Mouse (Mus musculus): ENCODE data around the gene Ttll13. TPM values are rescaled to one million over a fixed set of nuclear protein-coding genes. Genes with fewer than 3 reads are reported as not detected.
A peak's percentile ranks its signal among the peaks of the same experiment; 100 is the strongest.

Gene Ttll13
- polyA plus RNA-seq, 1 experiment from 2014 or later: 0.61 TPM

DNA sequence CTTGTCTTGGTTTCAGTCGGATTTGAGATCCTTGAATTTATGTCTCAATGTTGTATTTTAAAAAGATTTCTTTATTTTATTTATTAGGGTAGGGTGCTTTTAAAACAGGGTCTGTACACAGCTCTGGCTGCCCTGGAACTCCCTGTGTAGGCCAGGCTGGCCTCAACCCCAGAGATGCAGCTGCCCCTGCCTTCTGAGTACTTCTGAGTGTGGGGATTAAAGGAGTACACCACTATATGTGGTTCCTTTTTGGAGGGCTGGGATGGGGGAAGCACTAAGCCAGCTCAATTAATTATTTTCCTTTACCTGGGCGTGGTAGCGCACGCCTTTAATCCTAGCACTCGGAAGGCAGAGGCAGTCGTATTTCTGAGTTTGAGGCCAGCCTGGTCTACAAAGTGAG is 50.3 kb downstream of the Ttll13 start:
- H3K4me1 ChIP-seq: peaks cover 70% of the 10 kb centered on the region
- no peaks in the 10 kb centered on the region for H3K9me3 ChIP-seq (replicated peaks)
- no peak overlapping the region for H3K27ac ChIP-seq
- peak overlapping the region; percentile 89 for H3K4me3 ChIP-seq
- H3K27me3 ChIP-seq (replicated peaks): no peaks in the 10 kb centered on the region
- H3K36me3 ChIP-seq: peaks cover 57% of the 10 kb centered on the region
- WGBS (ENCODE audit: insufficient replicate concordance): 83% methylated on average over 6 of the region's 6 CpGs
- no peak for ATAC-seq
- peak overlapping the region; percentile 95 for H3K9ac ChIP-seq
- H3K4me2 ChIP-seq: peak overlapping the region; percentile 71

DNA sequence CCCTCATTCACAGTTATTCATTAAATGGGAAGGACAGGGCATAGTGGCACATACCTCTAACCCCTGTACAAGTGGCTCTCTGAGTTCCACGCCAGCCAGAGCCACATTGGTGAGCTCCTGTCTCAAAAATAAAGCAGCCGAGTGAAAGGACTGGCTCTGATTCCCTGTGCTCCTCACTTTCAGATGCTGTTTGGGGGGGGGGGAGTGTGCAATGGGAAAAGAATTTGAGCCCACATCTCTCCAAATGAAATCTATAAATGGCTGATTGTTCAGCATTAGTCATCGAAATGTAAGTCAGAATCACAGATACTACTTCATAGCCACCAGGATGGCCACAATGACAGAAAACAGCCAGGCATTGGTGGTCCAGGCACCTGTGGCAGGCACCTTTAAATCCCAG is 50.9 kb downstream of the Ttll13 start:
- H3K9me3 ChIP-seq (replicated peaks): no peaks in the 10 kb centered on the region
- H3K27ac ChIP-seq: no peak overlapping the region; the same call in 1 of the 2 replicates
- no peaks in the 10 kb centered on the region for H3K27me3 ChIP-seq (replicated peaks)
- WGBS (ENCODE audit: insufficient replicate concordance): 92% methylated on average over 3 of the region's 3 CpGs
- H3K36me3 ChIP-seq: peaks cover 63% of the 10 kb centered on the region
- H3K9ac ChIP-seq: peak overlapping the region; percentile 95
- peak overlapping the region; percentile 89 for H3K4me3 ChIP-seq
- peak overlapping the region; percentile 71 for H3K4me2 ChIP-seq
- ATAC-seq: no peak
- peaks cover 70% of the 10 kb centered on the region for H3K4me1 ChIP-seq

DNA sequence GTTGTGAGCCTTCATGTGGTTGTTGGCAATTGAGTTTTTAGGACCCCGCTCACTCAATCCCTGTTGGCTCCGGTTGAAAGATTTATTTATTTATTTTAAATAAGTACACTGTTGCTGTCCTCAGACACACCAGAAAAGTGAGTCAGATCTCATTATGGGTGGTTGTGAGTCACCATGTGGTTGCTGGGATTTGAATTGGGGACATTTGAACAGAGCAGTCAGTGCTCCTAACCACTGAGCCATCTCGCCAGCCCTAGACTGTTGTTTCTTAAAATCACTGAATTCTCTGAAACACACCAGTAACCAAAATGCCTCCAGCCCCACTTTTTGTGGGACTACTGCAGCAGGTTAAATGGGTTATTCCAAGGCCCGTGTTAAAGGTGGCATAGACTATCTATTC is 52.6 kb downstream of the Ttll13 start:
- Histone ChIP-seq H3K27ac (no peak overlapping the region), H3K4me3 (no peak overlapping the region), H3K4me1 (peaks cover 52% of the 10 kb centered on the region), H3K27me3 (replicated peaks) (no peaks in the 10 kb centered on the region), H3K9ac (no peak overlapping the region), H3K36me3 (peaks cover 79% of the 10 kb centered on the region), H3K9me3 (replicated peaks) (no peaks in the 10 kb centered on the region), H3K4me2 (peak overlapping the region; percentile 71; the same call in 1 of the 2 replicates)
- no peak for ATAC-seq
- WGBS (ENCODE audit: insufficient replicate concordance): 92% methylated on average over 4 of the region's 4 CpGs

DNA sequence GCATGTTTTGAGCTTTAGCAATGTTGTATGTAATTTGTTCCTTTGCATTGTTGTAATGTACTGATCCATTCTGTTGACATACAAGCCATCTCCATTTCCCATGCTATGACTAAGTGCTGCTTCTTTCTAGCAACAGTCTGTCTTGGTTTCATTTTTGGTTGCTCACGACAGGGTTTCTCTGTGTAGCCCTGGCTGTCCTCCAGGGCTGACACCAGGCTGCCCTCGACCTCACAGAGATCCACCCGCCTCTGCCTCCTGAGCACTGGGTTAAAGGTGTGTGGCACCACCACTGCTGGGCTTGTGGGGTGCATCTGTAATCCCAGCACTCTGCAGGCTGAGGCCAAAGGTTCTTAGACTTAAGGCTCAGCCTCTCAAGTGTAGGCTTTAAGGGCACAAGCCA is 53.4 kb downstream of the Ttll13 start:
- WGBS (ENCODE audit: insufficient replicate concordance): 88% methylated on average over 3 of the region's 3 CpGs
- H3K4me1 ChIP-seq: peaks cover 51% of the 10 kb centered on the region
- peaks cover 88% of the 10 kb centered on the region for H3K36me3 ChIP-seq

DNA sequence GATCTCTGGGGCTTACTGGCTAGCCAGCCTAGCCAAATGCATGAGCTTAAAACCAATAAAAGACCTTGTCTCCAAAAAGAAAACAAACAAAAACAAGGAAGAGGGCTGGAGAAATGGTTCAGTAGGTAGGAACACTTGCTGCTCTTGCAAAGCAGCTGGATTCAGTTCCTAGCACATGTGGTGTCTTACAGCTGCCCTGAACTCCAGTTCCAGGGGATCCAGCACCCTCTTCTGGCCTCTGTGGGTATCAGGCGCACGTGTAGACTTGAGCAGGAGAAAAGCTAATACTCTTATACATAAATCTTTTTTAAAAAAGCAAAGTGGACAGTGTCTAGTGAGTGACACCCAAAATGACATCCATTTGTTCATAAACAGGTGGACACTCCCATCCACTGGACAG is 55.3 kb downstream of the Ttll13 start:
- no peak overlapping the region for H3K4me2 ChIP-seq
- H3K4me3 ChIP-seq: no peak overlapping the region
- ATAC-seq: no peak
- WGBS (ENCODE audit: insufficient replicate concordance): 83% methylated on average over 2 of the region's 2 CpGs
- peaks cover 38% of the 10 kb centered on the region for H3K4me1 ChIP-seq
- H3K9me3 ChIP-seq (replicated peaks): no peaks in the 10 kb centered on the region
- no peak overlapping the region for H3K27ac ChIP-seq
- no peaks in the 10 kb centered on the region for H3K27me3 ChIP-seq (replicated peaks)
- no peak overlapping the region for H3K9ac ChIP-seq
- peaks cover 99% of the 10 kb centered on the region for H3K36me3 ChIP-seq

More for the DNA sequence above, 53.4 kb downstream of the Ttll13 start:
- no peak overlapping the region for H3K4me3 ChIP-seq
- no peak overlapping the region for H3K27ac ChIP-seq
- ATAC-seq: no peak
- H3K4me2 ChIP-seq: peak overlapping the region; percentile 7; the same call in 1 of the 2 replicates
- H3K9me3 ChIP-seq (replicated peaks): no peaks in the 10 kb centered on the region
- H3K27me3 ChIP-seq (replicated peaks): no peaks in the 10 kb centered on the region
- no peak overlapping the region for H3K9ac ChIP-seq

DNA sequence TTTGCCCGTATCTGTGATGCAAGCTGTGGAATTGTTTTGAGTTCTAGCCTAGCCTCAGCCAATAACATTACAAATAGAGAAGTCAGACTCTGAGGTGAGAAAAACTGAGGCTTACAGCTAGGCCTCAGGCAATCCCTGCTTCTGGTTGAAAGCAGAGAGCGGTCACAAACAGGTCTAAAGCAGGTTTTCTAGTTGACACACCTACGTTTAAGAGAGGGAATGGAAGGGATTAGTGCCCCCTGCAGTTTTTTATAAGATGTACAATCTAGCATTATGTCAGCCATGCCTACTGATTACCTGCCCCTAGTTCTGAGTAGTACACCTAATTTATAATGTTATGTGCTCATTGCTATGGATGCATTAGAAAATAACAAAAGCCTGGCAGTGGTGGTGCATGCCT is 61.6 kb downstream of the Ttll13 start:
- WGBS (ENCODE audit: insufficient replicate concordance): 89% methylated on average over 3 of the region's 3 CpGs

More for the DNA sequence above, 61.6 kb downstream of the Ttll13 start:
- no peaks in the 10 kb centered on the region for H3K27me3 ChIP-seq (replicated peaks)
- no peaks in the 10 kb centered on the region for H3K4me1 ChIP-seq
- no peak overlapping the region for H3K4me3 ChIP-seq
- no peak overlapping the region for H3K4me2 ChIP-seq
- no peak overlapping the region for H3K9ac ChIP-seq
- peaks cover 100% of the 10 kb centered on the region for H3K36me3 ChIP-seq
- no peaks in the 10 kb centered on the region for H3K9me3 ChIP-seq (replicated peaks)
- no peak for ATAC-seq
- no peak overlapping the region for H3K27ac ChIP-seq

Other genes starting within 250 kb of the Ttll13 start
- gene Zfp710, start 221.6 kb upstream of the Ttll13 start, polyA plus RNA-seq (2016; fragmentation: Nextera tagmentation; extraction: Ambion mirVana): 7.2 and 8.9 TPM in 2 replicates
- gene Idh2, start 131.0 kb upstream of the Ttll13 start, polyA plus RNA-seq (2016; fragmentation: Nextera tagmentation; extraction: Ambion mirVana): 158 and 160 TPM in 2 replicates
- gene Sema4b, start 59.5 kb upstream of the Ttll13 start, polyA plus RNA-seq (2016; fragmentation: Nextera tagmentation; extraction: Ambion mirVana): 16.9 and 17.9 TPM in 2 replicates
- 97.5 and 99.2 TPM in 2 replicates for gene Cib1, start 13.6 kb upstream of the Ttll13 start, polyA plus RNA-seq (2016; fragmentation: Nextera tagmentation; extraction: Ambion mirVana)
- gene Gdpgp1, start 13.5 kb upstream of the Ttll13 start, polyA plus RNA-seq (2016; fragmentation: Nextera tagmentation; extraction: Ambion mirVana): 3.9 and 4.4 TPM in 2 replicates
- gene Ngrn, start 14.8 kb downstream of the Ttll13 start, polyA plus RNA-seq (2016; fragmentation: Nextera tagmentation; extraction: Ambion mirVana): 42.0 and 45.6 TPM in 2 replicates
- gene Vps33b, start 23.3 kb downstream of the Ttll13 start, polyA plus RNA-seq (2016; fragmentation: Nextera tagmentation; extraction: Ambion mirVana): 9.0 and 11.4 TPM in 2 replicates
- gene Prc1, start 48.1 kb downstream of the Ttll13 start, polyA plus RNA-seq (2016; fragmentation: Nextera tagmentation; extraction: Ambion mirVana): 150 and 158 TPM in 2 replicates
- gene Rccd1, start 78.1 kb downstream of the Ttll13 start, polyA plus RNA-seq (2016; fragmentation: Nextera tagmentation; extraction: Ambion mirVana): 5.1 and 5.6 TPM in 2 replicates
- gene Unc45a, start 94.6 kb downstream of the Ttll13 start, polyA plus RNA-seq (2016; fragmentation: Nextera tagmentation; extraction: Ambion mirVana): 17.1 and 17.3 TPM in 2 replicates
- gene Hddc3, start 96.7 kb downstream of the Ttll13 start, polyA plus RNA-seq (2016; fragmentation: Nextera tagmentation; extraction: Ambion mirVana): 5.1 and 6.8 TPM in 2 replicates
- gene Man2a2, start 125.0 kb downstream of the Ttll13 start, polyA plus RNA-seq (2016; fragmentation: Nextera tagmentation; extraction: Ambion mirVana): 5.8 and 6.5 TPM in 2 replicates
- 10.3 and 11.4 TPM in 2 replicates for gene Fes, start 141.6 kb downstream of the Ttll13 start, polyA plus RNA-seq (2016; fragmentation: Nextera tagmentation; extraction: Ambion mirVana)
- gene Furin, start 159.1 kb downstream of the Ttll13 start, polyA plus RNA-seq (2016; fragmentation: Nextera tagmentation; extraction: Ambion mirVana): 5.6 and 5.9 TPM in 2 replicates

All from liver, embryonic 12.5 days (tissue).